Mouse (Mus musculus): Measurements from ENCODE around the gene Ccnjl.

Ccnjl gene

DNA sequence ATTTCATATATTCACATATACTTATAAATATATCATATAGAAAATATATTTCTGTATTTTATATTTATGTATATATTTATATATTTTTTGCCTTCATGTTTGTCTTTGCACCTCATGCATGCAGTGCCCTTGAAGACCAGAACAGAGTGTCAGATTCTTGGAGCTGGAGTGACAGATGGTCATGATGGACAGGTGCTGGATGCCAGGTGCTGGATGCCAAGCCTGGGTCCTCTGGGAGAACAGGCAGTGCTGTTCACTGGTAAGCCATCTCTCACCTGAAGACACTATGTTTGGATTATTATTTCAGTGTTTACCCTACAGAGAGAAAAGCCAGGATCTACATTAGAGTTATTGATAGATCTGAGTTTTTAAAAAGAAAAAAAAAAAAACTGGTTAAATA, 9.8 kb upstream of the Ccnjl start:
- DNase-seq (ENCODE audit: extremely low spot score, low read depth, low spot score), result no peak

DNA sequence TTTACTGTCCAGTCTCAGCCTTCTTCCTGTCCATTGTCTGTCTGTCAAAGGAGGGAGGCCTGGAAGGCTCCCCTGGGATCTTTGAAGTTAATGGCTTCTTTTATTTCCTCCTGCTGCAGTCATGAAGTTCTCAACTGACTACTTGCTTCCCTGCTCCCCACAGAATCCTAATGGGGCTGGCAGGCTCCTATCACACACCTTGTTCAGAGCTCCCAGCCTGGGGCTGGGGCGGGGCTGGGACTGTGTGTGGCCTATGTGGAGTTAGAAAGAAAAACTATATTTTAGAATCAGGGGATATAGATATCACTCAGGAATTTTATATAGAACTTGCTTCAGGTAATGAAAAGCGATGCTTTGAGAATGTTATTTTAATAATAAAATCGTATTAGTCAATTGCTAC, 8.1 kb upstream of the Ccnjl start:
- DNase-seq (ENCODE audit: extremely low spot score, low read depth, low spot score), result no peak

GRCm38 (mm10) chr11:43528078-43528682, 404 bp upstream of the Ccnjl start:
- DNase-seq (ENCODE audit: extremely low spot score, low read depth, low spot score), result no peak

DNA sequence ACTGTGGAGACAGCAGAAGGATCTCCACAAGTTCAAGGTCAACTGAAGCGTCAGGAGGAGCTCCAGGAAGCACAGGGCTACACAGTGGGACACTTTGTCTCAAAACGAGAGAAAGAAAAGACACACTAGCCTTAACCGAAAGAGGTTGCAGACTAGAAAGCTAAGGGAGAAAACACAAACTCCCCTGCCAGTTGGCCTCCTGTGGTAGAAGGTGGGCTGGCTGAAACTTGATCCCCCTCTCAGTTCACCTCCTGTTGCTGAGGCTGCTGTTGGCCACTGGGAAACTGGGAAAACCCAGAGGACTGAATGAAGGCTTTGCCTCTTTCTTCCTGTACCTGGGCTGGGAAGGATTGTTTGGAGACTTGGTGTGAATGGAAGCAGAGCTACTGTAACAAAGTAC, 1.5 kb downstream of the Ccnjl start:
- no peak for DNase-seq (ENCODE audit: extremely low spot score, low read depth, low spot score)

GRCm38 (mm10) chr11:43531619-43532018, 3.0 kb downstream of the Ccnjl start:
- DNase-seq (ENCODE audit: extremely low spot score, low read depth, low spot score), result no peak

DNA sequence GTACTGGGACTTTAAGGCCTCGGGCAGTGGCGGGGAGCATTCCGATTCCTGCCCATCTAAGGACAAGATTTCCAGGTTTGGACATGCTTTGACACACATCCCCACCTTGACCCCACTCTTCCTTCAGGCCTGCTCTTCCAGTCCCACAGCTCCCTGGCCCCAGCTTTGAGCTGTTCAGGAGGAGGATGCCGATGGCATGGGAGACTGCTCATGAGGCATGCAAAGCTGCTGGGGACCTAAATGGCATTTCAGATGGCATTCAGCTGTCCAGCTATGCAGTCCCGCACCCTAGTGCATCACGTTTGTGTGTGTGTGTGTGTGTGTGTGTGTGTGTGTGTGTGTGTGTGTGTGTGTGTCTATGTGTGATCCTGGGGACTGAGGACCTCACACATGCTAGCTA, 8.5 kb downstream of the Ccnjl start:
- DNase-seq (ENCODE audit: extremely low spot score, low read depth, low spot score), result no peak

DNA sequence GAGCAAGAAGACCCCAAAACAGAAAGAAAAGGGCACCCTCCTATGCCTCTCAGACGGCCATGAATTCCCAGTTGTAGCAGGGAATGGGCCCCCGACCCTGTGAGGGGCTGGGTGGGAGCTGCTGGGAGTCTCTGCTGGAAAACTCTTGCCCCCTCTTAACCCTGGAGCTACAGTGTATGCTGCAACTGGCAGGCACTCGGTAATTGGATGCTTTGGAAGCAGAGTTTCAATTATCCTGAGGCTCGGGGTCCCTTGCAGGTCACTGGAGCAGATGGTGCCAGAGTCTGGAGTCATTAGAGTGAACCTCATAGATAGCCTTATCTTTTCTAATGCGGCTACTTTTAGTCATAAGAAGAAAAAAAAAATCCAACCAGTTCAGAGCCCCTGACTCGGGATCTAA, 11.3 kb downstream of the Ccnjl start:
- no peak for DNase-seq (ENCODE audit: extremely low spot score, low read depth, low spot score)

DNA sequence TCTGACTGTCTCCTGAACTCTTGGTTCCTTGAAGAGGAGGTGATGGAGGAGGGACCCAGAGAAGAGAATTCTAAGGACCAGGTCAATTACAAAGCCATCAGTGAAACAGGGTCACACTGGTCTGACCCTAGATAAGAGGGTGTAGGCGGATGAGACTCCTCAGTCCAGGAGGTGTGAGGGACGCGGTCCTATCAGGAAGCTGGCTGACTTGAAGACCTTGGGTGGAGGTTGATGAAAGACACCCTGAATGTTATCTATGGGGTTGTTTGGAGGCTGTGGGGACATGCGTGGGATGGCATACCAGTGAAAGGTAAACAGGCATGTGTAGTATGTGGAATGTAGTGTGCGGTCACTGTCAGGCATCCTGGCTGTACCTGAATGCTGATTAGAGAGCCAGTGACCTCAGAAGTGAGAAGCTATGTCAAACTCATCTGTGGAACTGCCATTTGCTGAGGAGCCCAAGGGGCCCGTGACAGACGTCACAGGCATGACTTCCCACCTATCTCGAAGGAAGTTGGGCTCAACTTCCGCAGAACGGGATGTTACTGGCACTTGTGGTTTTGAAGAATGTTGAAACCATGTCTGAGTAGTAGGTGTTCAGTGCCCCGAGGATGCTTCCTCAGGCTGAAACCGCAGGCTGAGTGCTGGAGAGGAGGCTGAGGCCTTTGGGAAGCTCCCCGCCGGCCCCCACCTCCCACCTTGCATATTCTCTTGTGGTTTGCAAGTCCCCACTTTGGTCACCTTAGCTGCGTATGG, 15.3 kb downstream of the Ccnjl start:
- no peak for DNase-seq (ENCODE audit: extremely low spot score, low read depth, low spot score)

DNA sequence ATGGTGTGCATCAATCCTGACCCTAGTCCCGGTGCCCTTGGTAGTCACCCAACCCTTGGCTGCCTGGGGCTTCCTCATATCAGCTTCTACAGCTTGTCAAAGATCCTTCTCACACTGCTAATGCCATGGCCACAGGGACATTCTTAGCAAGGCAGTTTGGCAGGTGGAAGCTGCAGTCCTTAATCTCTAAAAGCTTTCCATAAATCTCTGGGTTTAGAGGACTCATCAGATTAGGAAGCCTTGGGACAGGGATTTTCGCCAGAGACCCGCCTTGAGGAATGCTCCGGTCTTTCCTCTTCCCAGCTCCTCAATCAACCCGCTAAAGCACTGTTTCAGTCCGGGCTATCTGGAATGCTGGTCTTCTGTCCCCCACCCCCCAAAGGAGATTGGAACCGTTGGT, 16.2 kb downstream of the Ccnjl start:
- DNase-seq (ENCODE audit: extremely low spot score, low read depth, low spot score), result no peak

GRCm38 (mm10) chr11:43545873-43546475, 17.4 kb downstream of the Ccnjl start:
- no peak for DNase-seq (ENCODE audit: extremely low spot score, low read depth, low spot score)

GRCm38 (mm10) chr11:43546678-43547077, 18.1 kb downstream of the Ccnjl start:
- DNase-seq (ENCODE audit: extremely low spot score, low read depth, low spot score), result no peak

GRCm38 (mm10) chr11:43548148-43548547, 19.6 kb downstream of the Ccnjl start:
- no peak for DNase-seq (ENCODE audit: extremely low spot score, low read depth, low spot score)

DNA sequence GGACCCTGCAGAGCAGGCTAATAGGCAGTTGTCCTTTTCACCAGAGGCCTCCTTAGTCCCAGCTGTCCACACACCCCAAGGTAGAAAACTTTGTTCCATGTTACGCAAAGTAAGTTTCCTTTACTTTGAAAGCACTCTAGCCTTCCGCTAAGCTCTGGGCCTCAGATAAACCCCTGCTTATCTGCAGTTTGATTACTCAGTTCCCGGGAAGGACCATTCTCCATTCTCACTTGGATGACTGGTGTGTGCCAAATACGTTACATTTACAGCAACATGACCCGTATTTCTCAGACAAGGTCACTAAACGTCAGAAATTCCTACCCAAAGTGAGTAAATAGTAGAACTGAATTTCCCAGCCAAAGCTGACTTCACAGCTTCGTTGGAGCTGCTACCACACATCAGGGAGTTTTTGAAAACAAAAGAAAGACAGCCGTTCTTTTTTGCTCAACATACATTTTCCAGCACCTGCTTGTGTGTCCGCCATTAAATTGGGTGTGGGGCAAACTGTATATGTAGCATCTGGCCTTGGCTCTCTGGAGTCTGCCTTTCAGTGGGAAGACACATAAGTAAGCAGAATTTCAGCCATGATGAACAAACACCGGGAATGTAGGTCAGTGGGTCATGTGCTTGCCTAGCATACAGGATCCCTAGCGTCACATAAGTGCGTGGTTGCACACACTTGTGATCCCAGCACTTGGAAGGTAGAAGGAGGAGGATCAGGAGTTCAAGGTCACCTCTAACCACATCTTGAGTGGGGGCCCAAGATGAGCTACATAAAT, 20.3 kb downstream of the Ccnjl start:
- no peak for DNase-seq (ENCODE audit: extremely low spot score, low read depth, low spot score)

- DNase-seq (ENCODE audit: extremely low spot score, low read depth, low spot score), result no peak
Observed at GRCm38 (mm10) chr11:43549701-43550100, 21.1 kb downstream of the Ccnjl start.

GRCm38 (mm10) chr11:43551756-43552155, 23.2 kb downstream of the Ccnjl start:
- no peak for DNase-seq (ENCODE audit: extremely low spot score, low read depth, low spot score)

GRCm38 (mm10) chr11:43552675-43553074, 24.1 kb downstream of the Ccnjl start:
- no peak for DNase-seq (ENCODE audit: extremely low spot score, low read depth, low spot score)

DNA sequence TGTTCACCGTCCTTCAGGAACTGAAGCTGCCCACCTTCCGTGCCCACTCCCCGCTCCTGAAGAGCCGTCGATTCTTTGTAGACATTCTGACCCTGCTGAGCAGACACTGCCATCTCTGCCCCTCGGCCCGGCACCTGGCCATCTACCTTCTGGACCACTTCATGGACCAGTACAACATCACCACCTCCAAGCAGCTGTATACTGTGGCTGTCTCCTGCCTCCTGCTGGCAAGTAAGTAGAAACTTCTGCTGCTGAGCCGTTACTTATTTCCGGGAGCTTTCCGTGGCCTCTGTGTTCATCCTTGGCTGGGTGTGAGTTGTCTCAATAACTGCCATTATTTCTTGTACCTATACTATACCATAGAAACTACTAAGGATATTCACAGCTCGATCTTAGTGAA, 28.0 kb downstream of the Ccnjl start:
- DNase-seq (ENCODE audit: extremely low spot score, low read depth, low spot score), result no peak

- no peak for DNase-seq (ENCODE audit: extremely low spot score, low read depth, low spot score)
Observed at GRCm38 (mm10) chr11:43559515-43560292, 31.1 kb downstream of the Ccnjl start.

GRCm38 (mm10) chr11:43563654-43564244, 35.2 kb downstream of the Ccnjl start:
- no peak for DNase-seq (ENCODE audit: extremely low spot score, low read depth, low spot score)

- DNase-seq (ENCODE audit: extremely low spot score, low read depth, low spot score), result no peak
Observed at GRCm38 (mm10) chr11:43565414-43565813, 36.8 kb downstream of the Ccnjl start.

All from hindlimb bud, embryonic 11.5 days (tissue).